Mouse (Mus musculus): ENCODE results near the gene Gm20388.

DNA sequence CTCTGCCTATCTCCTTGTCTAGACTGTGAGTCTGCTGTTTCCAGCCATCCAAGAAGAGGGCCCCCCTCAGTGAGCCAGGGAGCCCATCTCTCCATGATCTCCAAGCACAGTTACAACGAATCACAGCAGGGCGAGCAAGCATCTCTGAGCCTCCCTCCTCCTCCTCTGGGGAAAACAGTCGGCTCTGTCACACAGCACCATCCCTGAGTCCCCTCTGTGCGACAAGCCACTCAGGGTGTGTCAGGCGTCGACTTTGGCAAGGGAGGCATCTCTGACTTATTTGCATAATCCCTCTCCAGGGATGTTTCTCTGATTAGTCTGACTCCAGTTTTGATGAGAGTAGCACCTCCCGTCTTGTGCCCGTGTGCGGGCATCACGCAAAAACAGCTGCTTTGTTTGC, 4471.6 kb downstream of the Gm20388 start:
- TF ChIP-seq CTCF (IDR thresholded peaks at IDR 0.05; ENCODE audit: low read depth, low read length): no peak
- TF ChIP-seq EP300 (IDR thresholded peaks at IDR 0.05; ENCODE audit: insufficient read depth, low read depth, low read length): no peak
- TF ChIP-seq POLR2A (IDR thresholded peaks at IDR 0.05; ENCODE audit: insufficient read depth, low read length): no peak

All from ES-Bruce4 (cell line).